Mouse (Mus musculus) liver, postnatal 0 days (tissue): ENCODE measurements around the gene Sdk2.

Experiments
- CTCF ChIP-seq: sonication (generic); IDR thresholded peaks from 2 replicates; pipeline ENCODE4 v1.5.1; 2016; ENCODE audit warnings: antibody characterized with exemption, low read depth
- EP300 ChIP-seq: IDR thresholded peaks from 2 replicates; pipeline ENCODE4 v1.6.1; 2016; ENCODE audit warnings: antibody characterized with exemption, low read depth, mild to moderate bottlenecking

- TF ChIP-seq CTCF (no peak), EP300 (no peak)
Observed at GRCm38 (mm10) chr11:114005879-114006278, 61.0 kb downstream of the Sdk2 start.
